Mouse (Mus musculus) testis, adult 2 months (tissue): ENCODE measurements at regions not wholly inside any gene's neighbourhood (a gene's known extent, or its start where the extent isn't known, plus 50 kb on each side); places are given as distances from the start of the nearest gene placed in this dataset.

ENCODE experiments used
- H3K27ac ChIP-seq: fragments of 200-500 bp; 2 replicates; pipeline ENCODE4 v1.5.1; 2012; ENCODE audit warnings: low read depth, low read length; ENCODE audit not compliant: control insufficient read depth, insufficient read depth
- H3K27me3 ChIP-seq: fragments of 200-500 bp; 2 replicates; pipeline ENCODE4 v1.6.1; 2012; ENCODE audit warnings: mild to moderate bottlenecking, low read length, moderate library complexity; ENCODE audit not compliant: control insufficient read depth, insufficient read depth
- H3K36me3 ChIP-seq: fragments of 200-500 bp; 2 replicates; pipeline ENCODE4 v1.6.1; 2012; ENCODE audit warnings: mild to moderate bottlenecking, low read length; ENCODE audit not compliant: control insufficient read depth, insufficient read depth
- H3K4me1 ChIP-seq: fragments of 200-500 bp; 2 replicates; pipeline ENCODE4 v1.6.1; 2012; ENCODE audit warnings: low read length; ENCODE audit not compliant: control insufficient read depth, insufficient read depth
- H3K4me3 ChIP-seq: fragments of 200-500 bp; 2 replicates; pipeline ENCODE4 v1.5.1; 2012; ENCODE audit warnings: low read depth, mild to moderate bottlenecking, low read length, moderate library complexity, mixed read lengths; ENCODE audit not compliant: control insufficient read depth
- CTCF ChIP-seq: fragments of 200-500 bp; IDR thresholded peaks from 2 replicates; pipeline ENCODE4 v1.5.1; 2012; ENCODE audit warnings: low read depth, mild to moderate bottlenecking, inconsistent platforms, low read length, moderate library complexity; ENCODE audit not compliant: control insufficient read depth, insufficient read depth, insufficient replicate concordance
- POLR2A ChIP-seq: fragments of 200-500 bp; IDR thresholded peaks from 2 replicates; pipeline ENCODE4 v1.6.1; 2012; ENCODE audit warnings: low read depth, mild to moderate bottlenecking, inconsistent platforms, low read length, moderate library complexity; ENCODE audit not compliant: control insufficient read depth

DNA sequence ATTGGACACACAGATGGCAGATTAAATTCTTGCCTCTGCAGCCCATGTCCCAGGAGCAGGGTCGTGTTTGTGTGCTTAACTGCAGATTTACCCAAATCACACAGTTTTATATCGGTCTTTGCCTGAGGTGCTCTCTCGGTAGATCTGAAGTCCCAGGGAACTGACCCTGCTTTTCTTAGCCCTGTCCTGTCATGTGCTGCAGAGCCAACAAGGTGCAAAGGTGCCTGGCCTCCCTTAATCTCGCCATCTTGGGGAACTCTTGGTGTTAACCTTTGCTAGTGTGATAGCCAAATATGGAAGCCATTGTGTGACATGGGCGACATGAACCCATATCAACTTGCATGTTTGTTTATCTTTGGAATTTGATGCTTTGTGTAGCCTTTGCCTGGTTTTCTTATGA lies 107.1 kb upstream of the Lyplal1 start:
- TF ChIP-seq CTCF = no peak
- no peak for TF ChIP-seq POLR2A
- H3K27ac ChIP-seq = no peak overlapping the region
- H3K4me1 ChIP-seq = no peaks in the 10 kb centered on the region
- no peaks in the 10 kb centered on the region for H3K36me3 ChIP-seq
- H3K27me3 ChIP-seq = no peaks in the 10 kb centered on the region
- no peak overlapping the region for H3K4me3 ChIP-seq

DNA sequence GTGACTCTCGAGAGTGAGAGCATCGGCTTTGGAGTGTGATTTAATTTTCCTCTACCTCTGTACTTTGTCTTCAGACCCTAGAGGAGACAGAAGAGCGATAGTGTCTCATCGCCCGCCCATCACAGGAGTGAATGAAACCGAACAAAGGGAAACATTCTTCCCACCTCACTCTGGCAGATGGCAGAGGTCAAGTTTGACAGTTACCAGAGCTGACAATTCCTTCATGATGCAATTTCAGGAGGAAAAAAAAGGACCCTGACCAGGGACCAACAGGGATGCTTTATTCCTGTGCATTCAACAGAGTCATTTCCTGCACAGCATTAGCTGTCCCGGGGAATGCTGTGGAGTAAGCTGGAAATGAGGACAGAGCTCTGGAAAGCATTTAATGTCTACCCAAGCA lies 106.3 kb upstream of the Lyplal1 start:
- H3K27ac ChIP-seq = no peak overlapping the region
- no peaks in the 10 kb centered on the region for H3K27me3 ChIP-seq
- TF ChIP-seq CTCF (no peak), POLR2A (no peak)

DNA sequence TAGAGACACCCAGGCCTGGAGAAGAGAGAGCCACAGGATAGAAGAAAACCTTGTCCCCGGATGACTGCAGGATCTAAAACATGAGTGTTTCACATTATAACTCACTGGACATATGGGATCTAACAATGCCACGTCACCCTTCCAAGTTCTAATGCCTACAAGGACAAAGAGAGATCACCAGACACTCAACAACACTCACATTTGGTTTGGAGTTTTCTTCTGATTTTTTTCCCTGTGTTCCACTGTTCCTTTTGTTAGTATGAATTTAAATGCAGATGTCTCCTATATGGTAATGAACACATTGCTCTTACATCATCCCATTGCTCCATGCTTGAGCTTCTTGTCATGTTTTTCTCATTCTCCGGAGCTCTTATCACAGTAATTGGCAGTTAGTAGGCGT lies 101.9 kb upstream of the Lyplal1 start:
- no peak for TF ChIP-seq POLR2A
- no peaks in the 10 kb centered on the region for H3K4me1 ChIP-seq
- no peak overlapping the region for H3K4me3 ChIP-seq
- no peaks in the 10 kb centered on the region for H3K36me3 ChIP-seq
- H3K27me3 ChIP-seq = no peaks in the 10 kb centered on the region
- H3K27ac ChIP-seq = no peak overlapping the region

More for the DNA sequence above, 106.3 kb upstream of the Lyplal1 start:
- Histone ChIP-seq H3K4me3 (no peak overlapping the region), H3K36me3 (no peaks in the 10 kb centered on the region), H3K4me1 (no peaks in the 10 kb centered on the region)

DNA sequence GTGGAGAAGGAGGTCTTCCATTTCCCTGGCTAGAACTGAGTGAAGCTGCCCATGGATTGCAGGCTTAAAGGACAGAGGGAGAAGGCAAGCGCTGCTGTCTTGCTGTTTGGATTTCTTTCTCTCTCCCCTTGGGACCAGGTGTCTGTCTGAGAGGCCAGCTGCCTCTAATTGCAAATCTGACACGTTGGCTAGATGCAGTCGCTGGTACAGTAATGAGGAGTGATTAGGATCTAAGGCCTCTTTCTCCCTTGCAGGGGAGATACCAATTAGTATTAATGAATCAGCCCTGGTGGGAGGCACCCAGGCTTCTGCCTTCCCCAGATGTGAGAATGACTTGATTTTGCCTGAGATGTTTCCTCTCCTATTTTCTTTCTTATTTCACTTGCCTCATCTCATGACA lies 100.1 kb upstream of the Lyplal1 start:
- Histone ChIP-seq H3K27me3 (no peaks in the 10 kb centered on the region), H3K27ac (no peak overlapping the region), H3K4me1 (no peaks in the 10 kb centered on the region), H3K4me3 (no peak overlapping the region), H3K36me3 (no peaks in the 10 kb centered on the region)
- no peak for TF ChIP-seq POLR2A
- no peak for TF ChIP-seq CTCF

DNA sequence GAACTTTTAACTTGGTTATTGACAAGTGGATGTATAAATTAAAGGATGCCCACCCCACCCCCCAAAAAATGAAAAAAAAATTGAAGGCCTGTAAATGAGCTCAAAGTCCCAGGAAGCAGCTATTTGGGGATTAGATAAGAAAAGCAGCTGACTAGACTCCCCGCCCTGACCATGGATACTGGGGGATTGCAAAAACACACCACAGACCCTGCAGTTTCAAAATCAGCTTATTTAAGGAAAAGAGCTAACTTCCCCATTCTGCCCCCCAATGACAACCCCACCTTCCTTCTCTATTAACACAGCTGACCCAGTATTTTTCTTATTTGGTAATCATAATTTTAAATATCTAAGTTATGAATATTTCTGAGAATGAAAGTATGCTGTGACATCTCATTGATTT lies 87.0 kb upstream of the Lyplal1 start:
- no peaks in the 10 kb centered on the region for H3K4me1 ChIP-seq
- TF ChIP-seq POLR2A = no peak
- TF ChIP-seq CTCF = no peak
- H3K4me3 ChIP-seq = no peak overlapping the region
- H3K36me3 ChIP-seq = no peaks in the 10 kb centered on the region
- H3K27me3 ChIP-seq = no peaks in the 10 kb centered on the region
- no peak overlapping the region for H3K27ac ChIP-seq

DNA sequence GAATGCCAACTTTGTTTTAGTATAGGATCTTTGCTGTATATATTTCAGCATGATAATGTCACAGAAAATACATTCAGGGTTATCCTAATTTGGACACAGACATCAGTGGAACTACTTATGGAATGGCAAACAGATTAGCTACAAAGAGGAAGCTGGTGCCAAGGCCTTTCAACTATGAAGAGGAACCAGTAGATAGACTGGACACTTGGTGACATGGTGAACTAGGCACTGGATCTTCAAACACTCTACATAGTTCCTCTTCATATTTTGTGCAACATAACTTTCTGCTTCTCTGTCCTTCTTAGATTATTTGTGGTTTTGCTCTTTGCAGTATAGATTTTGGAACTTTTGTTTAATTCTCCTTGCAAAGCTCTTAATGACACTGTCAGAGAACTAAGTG lies 85.4 kb upstream of the Lyplal1 start:
- H3K4me3 ChIP-seq = no peak overlapping the region
- no peaks in the 10 kb centered on the region for H3K27me3 ChIP-seq
- TF ChIP-seq POLR2A (no peak), CTCF (no peak)

DNA sequence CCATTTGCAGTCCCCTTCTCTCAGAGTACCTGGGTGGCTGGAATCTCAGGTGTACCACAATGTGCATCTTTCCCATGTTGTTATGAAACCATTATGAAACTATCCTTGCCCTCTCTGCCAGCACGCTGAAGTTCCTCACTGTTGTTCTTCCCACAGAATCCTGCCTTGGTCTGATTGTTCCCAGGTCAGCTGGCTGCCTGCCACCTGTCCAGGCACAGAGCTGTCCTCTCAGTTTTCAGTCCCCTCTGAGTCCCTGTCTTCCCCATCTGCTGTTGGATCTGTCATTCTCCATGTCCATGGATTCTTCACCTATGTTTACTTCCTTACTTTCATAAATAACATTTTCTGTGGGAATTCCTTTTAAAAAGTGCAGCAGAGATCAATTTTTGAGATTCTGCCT lies 81.3 kb upstream of the Lyplal1 start:
- Histone ChIP-seq H3K4me3 (no peak overlapping the region), H3K27ac (no peak overlapping the region), H3K27me3 (no peaks in the 10 kb centered on the region), H3K36me3 (no peaks in the 10 kb centered on the region), H3K4me1 (no peaks in the 10 kb centered on the region)
- TF ChIP-seq POLR2A (no peak), CTCF (no peak)

More for the DNA sequence above, 85.4 kb upstream of the Lyplal1 start:
- H3K36me3 ChIP-seq = no peaks in the 10 kb centered on the region
- no peak overlapping the region for H3K27ac ChIP-seq
- H3K4me1 ChIP-seq = no peaks in the 10 kb centered on the region

DNA sequence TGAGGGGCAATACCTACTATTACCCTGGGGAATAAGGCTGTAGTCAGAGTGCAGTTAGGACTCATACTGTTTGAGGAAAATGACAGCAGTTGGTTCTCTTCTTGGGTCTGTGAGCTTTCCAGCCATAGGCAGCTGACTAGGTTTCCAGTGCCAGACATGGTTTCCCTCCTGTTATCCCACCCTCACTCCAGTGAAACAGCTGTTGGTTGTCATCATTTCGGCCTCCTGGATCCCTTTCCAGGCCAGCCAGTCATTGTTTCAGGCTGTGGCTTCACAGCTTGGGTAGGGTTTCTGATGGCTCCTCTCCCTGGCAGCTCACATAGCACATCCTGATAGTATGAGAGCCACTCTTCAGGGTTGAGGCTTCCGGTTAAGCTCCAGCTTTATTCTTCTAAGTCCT lies 79.9 kb upstream of the Lyplal1 start:
- H3K27me3 ChIP-seq = no peaks in the 10 kb centered on the region
- H3K4me3 ChIP-seq = no peak overlapping the region
- TF ChIP-seq POLR2A = no peak
- no peaks in the 10 kb centered on the region for H3K36me3 ChIP-seq
- no peak overlapping the region for H3K27ac ChIP-seq
- H3K4me1 ChIP-seq = no peaks in the 10 kb centered on the region

DNA sequence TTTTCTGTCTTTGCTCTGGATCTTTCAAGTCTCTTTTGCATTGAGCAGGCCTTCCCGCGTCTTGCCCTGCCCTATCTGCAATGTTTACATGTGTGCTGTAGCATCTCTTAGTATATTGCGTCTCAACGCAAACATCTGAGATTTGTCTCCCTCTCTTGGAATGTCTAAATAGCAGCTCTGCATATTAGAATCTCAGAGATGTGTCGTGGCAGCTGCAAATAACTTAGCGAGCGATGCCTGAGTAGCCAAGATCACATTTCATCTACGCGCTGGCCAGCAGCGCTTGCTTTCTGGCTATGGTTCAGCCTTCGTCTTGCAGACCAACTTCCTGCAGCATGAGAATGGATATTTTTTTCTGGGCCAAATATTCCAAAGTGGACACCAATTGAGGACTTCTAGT lies 72.3 kb upstream of the Lyplal1 start:
- Histone ChIP-seq H3K4me1 (no peaks in the 10 kb centered on the region), H3K4me3 (no peak overlapping the region), H3K27ac (no peak overlapping the region), H3K36me3 (no peaks in the 10 kb centered on the region), H3K27me3 (no peaks in the 10 kb centered on the region)
- TF ChIP-seq POLR2A = no peak
- no peak for TF ChIP-seq CTCF
